Comparison of ENCODE assay signal across 12 mouse cellular contexts in genomic region chr2:31473941-31474340, GRCm38 (mm10). TPM values are rescaled to one million over a fixed set of nuclear protein-coding genes. Genes with fewer than 3 reads are reported as not detected.
A peak's percentile ranks its signal among the peaks of the same experiment; 100 is the strongest.
DNase-seq lines count a peak whose midpoint lies in the region; ATAC-seq and TF ChIP-seq lines count a peak whose summit lies in the region.
"Had no signal": no experiment of that assay in that cellular context is flagged by ENCODE, and none has a peak within 500 bp of the region (broad histone marks: within the 10 kb centered on the region; RNA-seq: fewer than 3 reads in every experiment).

No protein-coding gene starts in this region.

- no peaks in the 10 kb centered on the region for H3K9me3 ChIP-seq in hindbrain, postnatal 0 days (ENCODE audit: low read length)
- H3K9me3 ChIP-seq in hindbrain, embryonic 11.5 days (ENCODE audit: control insufficient read depth, low read length), result no peaks in the 10 kb centered on the region
- H3K9me3 ChIP-seq in neural tube, embryonic 15.5 days (replicated peaks), result no peaks in the 10 kb centered on the region
- H3K9me3 ChIP-seq in MEL (replicated peaks; ENCODE audit: insufficient read depth, low read length), result no peaks in the 10 kb centered on the region
- no peaks in the 10 kb centered on the region for H3K9me3 ChIP-seq in forebrain, embryonic 14.5 days (replicated peaks; ENCODE audit: control insufficient read depth, low read length)
- H3K9me3 ChIP-seq: forebrain, embryonic 15.5 days; heart, embryonic 13.5 days; liver, embryonic 15.5 days had no signal

- no peak overlapping the region for H3K27ac ChIP-seq in hindbrain, postnatal 0 days
- H3K27ac ChIP-seq in hindbrain, embryonic 11.5 days (ENCODE audit: low read depth, low read length), result no peak overlapping the region
- H3K27ac ChIP-seq in neural tube, embryonic 15.5 days (replicated peaks), result no peak overlapping the region
- no peak overlapping the region for H3K27ac ChIP-seq in MEL (ENCODE audit: control insufficient read depth, low read depth, low read length)
- no peak overlapping the region for H3K27ac ChIP-seq in forebrain, embryonic 14.5 days (ENCODE audit: low read depth, low read length)
- H3K27ac ChIP-seq: forebrain, embryonic 15.5 days; heart, embryonic 13.5 days; liver, embryonic 15.5 days had no signal

- TF ChIP-seq RAD21 in MEL (IDR thresholded peaks at IDR 0.05; ENCODE audit: low read depth, low read length), result no peak; the same call in none of the 2 replicates

- H3K4me2 ChIP-seq in hindbrain, postnatal 0 days (ENCODE audit: low read depth, low read length), result no peak overlapping the region
- H3K4me2 ChIP-seq in hindbrain, embryonic 11.5 days (replicated peaks; ENCODE audit: low read depth, low read length), result no peak overlapping the region
- H3K4me2 ChIP-seq in neural tube, embryonic 15.5 days, result no peak overlapping the region
- H3K4me2 ChIP-seq in forebrain, embryonic 14.5 days (ENCODE audit: low read length), result no peak overlapping the region
- H3K4me2 ChIP-seq: forebrain, embryonic 15.5 days; heart, embryonic 13.5 days; liver, embryonic 15.5 days had no signal

- no peaks in the 10 kb centered on the region for H3K36me3 ChIP-seq in hindbrain, postnatal 0 days (ENCODE audit: insufficient read depth, low read length)
- no peaks in the 10 kb centered on the region for H3K36me3 ChIP-seq in hindbrain, embryonic 11.5 days (ENCODE audit: control insufficient read depth, insufficient read depth, low read length)
- H3K36me3 ChIP-seq in neural tube, embryonic 15.5 days, result no peaks in the 10 kb centered on the region
- no peaks in the 10 kb centered on the region for H3K36me3 ChIP-seq in MEL (ENCODE audit: control insufficient read depth in 1 of 2, insufficient read depth in 2 of 2, low read length in 2 of 2)
- H3K36me3 ChIP-seq in forebrain, embryonic 14.5 days (ENCODE audit: control insufficient read depth, insufficient read depth, low read length), result no peaks in the 10 kb centered on the region
- H3K36me3 ChIP-seq: forebrain, embryonic 15.5 days; heart, embryonic 13.5 days had no signal

- DNase-seq in hindbrain, postnatal 0 days (ENCODE audit: low spot score), result no peak
- no peak for DNase-seq in hindbrain, embryonic 11.5 days (ENCODE audit: low spot score)
- DNase-seq in neural tube, embryonic 10.5 days (ENCODE audit: extremely low spot score, low spot score), result peak; percentile 21
- peak; percentile 65 for DNase-seq in MEL (ENCODE audit: low read depth, low spot score)
- peak; percentile 24 to 50 for DNase-seq in natural killer cell, adult 2 months (ENCODE audit: low spot score in 2 of 2)
- no peak for DNase-seq in forebrain, embryonic 14.5 days (ENCODE audit: low spot score)
- no peak for DNase-seq in right cerebral cortex, postnatal 36 days (ENCODE audit: low spot score in 2 of 2)

- TF ChIP-seq CTCF in hindbrain, postnatal 0 days (IDR thresholded peaks at IDR 0.05; ENCODE audit: low read depth), result peak; percentile 60
- TF ChIP-seq CTCF in MEL (IDR thresholded peaks at IDR 0.05 in 2 of 3, conservative IDR thresholded peaks at IDR 0.05 in 1 of 3; ENCODE audit: control insufficient read depth in 1 of 3, insufficient read depth in 1 of 3, low read depth in 2 of 3, low read length in 3 of 3, poor library complexity in 1 of 3, severe bottlenecking in 1 of 3), result peak; percentile 78 to 94 (median 79)

- no peak for TF ChIP-seq EP300 in MEL (IDR thresholded peaks at IDR 0.05; ENCODE audit: low read depth in 1 of 2, low read length in 2 of 2)

- H3K4me1 ChIP-seq in hindbrain, postnatal 0 days (ENCODE audit: insufficient read depth, low read length), result 0 out of 2 replicates have a peak, but pooled peaks cover 12% of the 10 kb centered on the region
- peaks cover 12% of the 10 kb centered on the region for H3K4me1 ChIP-seq in hindbrain, embryonic 11.5 days (replicated peaks; ENCODE audit: control insufficient read depth, insufficient read depth, low read length)
- H3K4me1 ChIP-seq in neural tube, embryonic 15.5 days, result peaks cover 24% of the 10 kb centered on the region
- peaks cover 2 to 3% of the 10 kb centered on the region in 2 experiments; a peak in 3 of 4 replicates for H3K4me1 ChIP-seq in MEL (ENCODE audit: control insufficient read depth in 1 of 2, insufficient read depth in 2 of 2, low read length in 2 of 2)
- H3K4me1 ChIP-seq in forebrain, embryonic 14.5 days (ENCODE audit: control insufficient read depth, insufficient read depth, low read length), result peaks cover 8% of the 10 kb centered on the region; the same call in 1 of the 2 replicates

- H3K79me2 ChIP-seq in MEL (ENCODE audit: control insufficient read depth, insufficient read depth, low read length, poor library complexity), result no peaks in the 10 kb centered on the region

- TF ChIP-seq POLR2A in MEL (IDR thresholded peaks at IDR 0.05; ENCODE audit: control insufficient read depth in 1 of 2, insufficient read depth in 1 of 2, low read depth in 1 of 2, low read length in 2 of 2, poor library complexity in 1 of 2), result no peak

- ATAC-seq in hindbrain, postnatal 0 days, result no peak
- no peak for ATAC-seq in hindbrain, embryonic 11.5 days (ENCODE audit: low FRiP score)
- ATAC-seq in neural tube, embryonic 15.5 days (ENCODE audit: low FRiP score), result no peak
- no peak for ATAC-seq in forebrain, embryonic 14.5 days
- ATAC-seq: forebrain, embryonic 15.5 days; hindbrain, embryonic 16.5 days had no signal

- H3K4me3 ChIP-seq in hindbrain, postnatal 0 days (ENCODE audit: low read length), result no peak overlapping the region
- H3K4me3 ChIP-seq in hindbrain, embryonic 11.5 days (ENCODE audit: low read depth, low read length), result no peak overlapping the region
- no peak overlapping the region for H3K4me3 ChIP-seq in neural tube, embryonic 15.5 days (replicated peaks)
- no peak overlapping the region for H3K4me3 ChIP-seq in MEL (ENCODE audit: control insufficient read depth in 1 of 2, insufficient read depth in 1 of 2, low read depth in 2 of 2, low read length in 2 of 2)
- no peak overlapping the region for H3K4me3 ChIP-seq in forebrain, embryonic 14.5 days (ENCODE audit: low read depth, low read length)
- H3K4me3 ChIP-seq: forebrain, embryonic 15.5 days; heart, embryonic 13.5 days; liver, embryonic 15.5 days had no signal

- H3K9ac ChIP-seq in hindbrain, postnatal 0 days (replicated peaks; ENCODE audit: low read length), result no peak overlapping the region
- no peak overlapping the region for H3K9ac ChIP-seq in hindbrain, embryonic 11.5 days (ENCODE audit: low read depth, low read length)
- H3K9ac ChIP-seq in neural tube, embryonic 15.5 days (replicated peaks), result no peak overlapping the region
- no peak overlapping the region for H3K9ac ChIP-seq in MEL (ENCODE audit: control insufficient read depth, low read depth, low read length, poor library complexity, severe bottlenecking)
- no peak overlapping the region for H3K9ac ChIP-seq in forebrain, embryonic 14.5 days (ENCODE audit: low read length)
- H3K9ac ChIP-seq: forebrain, embryonic 15.5 days; heart, embryonic 13.5 days; liver, embryonic 15.5 days had no signal

- peaks cover 18% of the 10 kb centered on the region for H3K27me3 ChIP-seq in hindbrain, postnatal 0 days (ENCODE audit: insufficient read depth, low read length)
- peaks cover 31% of the 10 kb centered on the region for H3K27me3 ChIP-seq in hindbrain, embryonic 11.5 days (ENCODE audit: control insufficient read depth, insufficient read depth, low read length)
- H3K27me3 ChIP-seq in neural tube, embryonic 15.5 days (replicated peaks), result peaks cover 39% of the 10 kb centered on the region
- H3K27me3 ChIP-seq in MEL (ENCODE audit: control insufficient read depth in 1 of 2, insufficient read depth in 2 of 2, low read length in 2 of 2), result no peaks in the 10 kb centered on the region
- H3K27me3 ChIP-seq in forebrain, embryonic 14.5 days (replicated peaks; ENCODE audit: control insufficient read depth, insufficient read depth, low read length), result peaks cover 34% of the 10 kb centered on the region

- WGBS in hindbrain, postnatal 0 days, result 71% methylated on average over 4 of the region's 4 CpGs
- 67% methylated on average over 4 of the region's 4 CpGs for WGBS in hindbrain, embryonic 11.5 days
- 67% methylated on average over 4 of the region's 4 CpGs for WGBS in neural tube, embryonic 15.5 days
- WGBS in forebrain, embryonic 14.5 days, result 70% methylated on average over 4 of the region's 4 CpGs

TF ChIP-seq in MEL, 35 proteins besides CTCF, POLR2A, EP300 and RAD21:
- TF ChIP-seq ETS1 (IDR thresholded peaks at IDR 0.05; ENCODE audit: low read depth, low read length) (no peak), MAZ (IDR thresholded peaks at IDR 0.05; ENCODE audit: low read depth, low read length) (no peak), MXI1 (IDR thresholded peaks at IDR 0.05; ENCODE audit: low read depth, low read length) (0 out of 2 replicates have a peak, but pooled peaks have one; percentile 25), SMC3 (IDR thresholded peaks at IDR 0.05; ENCODE audit: low read depth, low read length) (peak; percentile 41)
TF ChIP-seq in MEL: peak in this region for 2.

RNA-seq across cellular contexts. Expression of gene Ass1, which starts 3.9 kb away (rescaled TPM):
- total RNA-seq in hindbrain, postnatal 0 days (2014; rRNA removed), result 25.3 and 33.3 TPM in 2 replicates
- 28.9 and 29.0 TPM in 2 replicates for polyA plus RNA-seq in hindbrain, postnatal 0 days (2015; fragmentation: Nextera tagmentation; extraction: Ambion mirVana)
- polyA plus RNA-seq in hindbrain, embryonic 11.5 days (2014; fragmentation: Nextera tagmentation; extraction: Ambion mirVana), result 10.3 and 11.0 TPM in 2 replicates
- 9.1 and 21.3 TPM in 2 replicates for polyA plus RNA-seq in neural tube, embryonic 15.5 days (2015; fragmentation: Nextera tagmentation; extraction: Ambion mirVana)
- 45.0 and 49.7 TPM in 2 replicates for total RNA-seq in MEL (2012; rRNA removed)
- polyA plus RNA-seq in MEL (2012; ENCODE audit: insufficient read depth in 1 of 2, insufficient read length in 2 of 2, low read depth in 1 of 2, low replicate concordance in 2 of 2, missing spikeins in 1 of 2), result 10 to 100 TPM in 1 of 2 experiments, not detected in 1; 88.0 TPM
- 6.3 and 6.9 TPM in 2 replicates for polyA plus RNA-seq in forebrain, embryonic 14.5 days (2014; fragmentation: Nextera tagmentation; extraction: Ambion mirVana)

Comparison
In these comparisons a context has a peak if more than half of its experiments do, and no peak if none do; other contexts are left out.
1. DNase-seq: peak in neural tube, embryonic 10.5 days (single experiment), MEL (single experiment) and natural killer cell, adult 2 months (2 of 2); none in hindbrain, postnatal 0 days (single experiment), hindbrain, embryonic 11.5 days (single experiment), forebrain, embryonic 14.5 days (single experiment) and right cerebral cortex, postnatal 36 days (0 of 2).